Comparison of ENCODE assay signal across 9 mouse cellular contexts in the genomic region with DNA sequence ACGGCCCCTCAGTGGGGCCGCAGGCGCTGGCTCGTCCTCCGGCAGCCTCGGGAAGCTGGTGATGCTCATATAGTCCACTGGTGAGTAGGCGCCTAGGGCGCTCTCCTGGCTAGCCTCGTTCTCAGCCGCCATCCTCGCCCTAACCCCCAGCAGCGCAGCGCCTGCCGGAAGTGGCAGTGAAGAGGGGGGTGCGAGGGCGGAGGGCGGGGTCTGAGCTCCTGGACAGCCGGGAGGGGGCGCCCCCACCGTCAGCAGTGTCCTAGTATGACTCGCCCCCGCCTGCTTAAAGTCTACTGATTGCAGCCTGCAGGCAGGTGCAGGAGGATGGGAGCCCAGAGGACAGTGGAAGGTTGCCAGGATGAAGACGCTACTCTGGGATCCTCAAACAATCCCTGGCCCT. TPM values are rescaled to one million over a fixed set of nuclear protein-coding genes. Genes with fewer than 3 reads are reported as not detected.
DNase-seq lines count a peak whose midpoint lies in the region; ATAC-seq and TF ChIP-seq lines count a peak whose summit lies in the region.
"Had no signal": no experiment of that assay in that cellular context is flagged by ENCODE, and none has a peak within 500 bp of the region (broad histone marks: within the 10 kb centered on the region; RNA-seq: fewer than 3 reads in every experiment).

No protein-coding gene starts in this region.

- peak overlapping the region; percentile 27; the same call in 1 of the 2 replicates for H3K4me3 ChIP-seq in G1E (ENCODE audit: low read depth, low read length)
- peak overlapping the region; percentile 67 for H3K4me3 ChIP-seq in gastrocnemius, adult 2 months
- peak overlapping the region; percentile 62 for H3K4me3 ChIP-seq in hindbrain, embryonic 16.5 days (ENCODE audit: low read length)
- H3K4me3 ChIP-seq: erythroblast, embryonic 14.5 days had no signal

- WGBS in hindbrain, embryonic 16.5 days = under 1% methylated on average over 22 of the region's 23 CpGs

- peak overlapping the region; percentile 67 for H3K4me2 ChIP-seq in hindbrain, embryonic 16.5 days (ENCODE audit: low read length)

- ATAC-seq in G1E (ENCODE audit: extremely low read depth, insufficient number of reproducible peaks, low FRiP score, poor library complexity, severe bottlenecking) = no peak
- peak; percentile 44 for ATAC-seq in hindbrain, embryonic 16.5 days

- no peak for DNase-seq in G1E (ENCODE audit: low spot score)
- peak; percentile 95 to 97 for DNase-seq in cerebellum, postnatal 10 days
- peak; percentile 85 for DNase-seq in gastrocnemius, adult 2 months
- DNase-seq in left cerebral cortex, adult 11 months (ENCODE audit: low spot score) = peak; percentile 82
- DNase-seq in lung, postnatal 14 days = peak; percentile 74
- peak; percentile 77 for DNase-seq in retina, adult 2 months (ENCODE audit: low read depth, low spot score)
- DNase-seq in thymus, postnatal 10 days (ENCODE audit: low spot score in 2 of 2) = peak; percentile 86 to 94

- H3K36me3 ChIP-seq in G1E (replicated peaks) = no peaks in the 10 kb centered on the region
- no peaks in the 10 kb centered on the region for H3K36me3 ChIP-seq in hindbrain, embryonic 16.5 days (ENCODE audit: control insufficient read depth, insufficient read depth, low read length)

- intact Hi-C loops in gastrocnemius, adult 2 months (cut with DNase I) = no loop called here

- H3K9me3 ChIP-seq in G1E (replicated peaks) = no peaks in the 10 kb centered on the region
- H3K9me3 ChIP-seq in hindbrain, embryonic 16.5 days (ENCODE audit: control insufficient read depth, low read length) = no peaks in the 10 kb centered on the region

- H3K4me1 ChIP-seq in G1E (ENCODE audit: insufficient read depth, low read depth, low read length) = peaks cover 31% of the 10 kb centered on the region
- H3K4me1 ChIP-seq in hindbrain, embryonic 16.5 days (ENCODE audit: control insufficient read depth, insufficient read depth, low read depth, low read length) = peaks cover 32% of the 10 kb centered on the region

- H3K27me3 ChIP-seq in G1E (ENCODE audit: insufficient read depth, low read length) = peaks cover 29% of the 10 kb centered on the region
- no peaks in the 10 kb centered on the region for H3K27me3 ChIP-seq in hindbrain, embryonic 16.5 days (replicated peaks; ENCODE audit: control insufficient read depth, insufficient read depth, low read length)

- H3K9ac ChIP-seq in hindbrain, embryonic 16.5 days (ENCODE audit: low read depth, low read length) = peak overlapping the region; percentile 92

- no peak for TF ChIP-seq CTCF in G1E (IDR thresholded peaks at IDR 0.05; ENCODE audit: low read depth, low read length)
- peak; percentile 59 for TF ChIP-seq CTCF in gastrocnemius, adult 2 months (IDR thresholded peaks at IDR 0.05)

- peak overlapping the region; percentile 64 for H3K27ac ChIP-seq in gastrocnemius, adult 2 months
- H3K27ac ChIP-seq in hindbrain, embryonic 16.5 days (ENCODE audit: low read depth, low read length) = peak overlapping the region; percentile 84

RNA-seq across cellular contexts. Expression of gene Acss2, which starts 3.1 kb away (rescaled TPM):
- total RNA-seq in G1E (2014; fragmentation: Nextera tagmentation) (56.9 and 66.9 TPM in 2 replicates), G1E (2017) (69.8 and 78.6 TPM in 2 replicates)
- 32.9 and 42.0 TPM in 2 replicates for polyA plus RNA-seq in G1E (2012)
- 10 to 100 TPM; 29.7 to 53.7 TPM for total RNA-seq in gastrocnemius, adult 2 months (2021)
- 28.4 and 29.3 TPM in 2 replicates for polyA plus RNA-seq in hindbrain, embryonic 16.5 days (2015; fragmentation: Nextera tagmentation; extraction: Ambion mirVana)

RNA-seq across cellular contexts. Expression of gene Ggt7, which starts 3.4 kb away (rescaled TPM):
- total RNA-seq in G1E (2014; fragmentation: Nextera tagmentation) (not detected in 2 replicates), G1E (2017) (not detected in 2 replicates)
- not detected in 2 replicates for polyA plus RNA-seq in G1E (2012)
- total RNA-seq in gastrocnemius, adult 2 months (2021) = under 1 TPM; 0.53 to 0.71 TPM
- 89.4 and 89.9 TPM in 2 replicates for polyA plus RNA-seq in hindbrain, embryonic 16.5 days (2015; fragmentation: Nextera tagmentation; extraction: Ambion mirVana)
- polyA plus RNA-seq: erythroblast, embryonic 14.5 days had no signal

RNA-seq across cellular contexts. Expression of gene Ncoa6, which starts 41.0 kb away (rescaled TPM):
- total RNA-seq in G1E (2014; fragmentation: Nextera tagmentation) = 89.8 and 99.2 TPM in 2 replicates
- total RNA-seq in G1E (2017) = 15.0 and 15.7 TPM in 2 replicates
- 47.3 and 48.8 TPM in 2 replicates for polyA plus RNA-seq in G1E (2012)
- total RNA-seq in gastrocnemius, adult 2 months (2021) = 10 to 100 TPM; 16.3 to 18.7 TPM
- polyA plus RNA-seq in hindbrain, embryonic 16.5 days (2015; fragmentation: Nextera tagmentation; extraction: Ambion mirVana) = 15.8 and 19.4 TPM in 2 replicates
